8 mouse cellular contexts compared by ENCODE assay signal in the genomic region with DNA sequence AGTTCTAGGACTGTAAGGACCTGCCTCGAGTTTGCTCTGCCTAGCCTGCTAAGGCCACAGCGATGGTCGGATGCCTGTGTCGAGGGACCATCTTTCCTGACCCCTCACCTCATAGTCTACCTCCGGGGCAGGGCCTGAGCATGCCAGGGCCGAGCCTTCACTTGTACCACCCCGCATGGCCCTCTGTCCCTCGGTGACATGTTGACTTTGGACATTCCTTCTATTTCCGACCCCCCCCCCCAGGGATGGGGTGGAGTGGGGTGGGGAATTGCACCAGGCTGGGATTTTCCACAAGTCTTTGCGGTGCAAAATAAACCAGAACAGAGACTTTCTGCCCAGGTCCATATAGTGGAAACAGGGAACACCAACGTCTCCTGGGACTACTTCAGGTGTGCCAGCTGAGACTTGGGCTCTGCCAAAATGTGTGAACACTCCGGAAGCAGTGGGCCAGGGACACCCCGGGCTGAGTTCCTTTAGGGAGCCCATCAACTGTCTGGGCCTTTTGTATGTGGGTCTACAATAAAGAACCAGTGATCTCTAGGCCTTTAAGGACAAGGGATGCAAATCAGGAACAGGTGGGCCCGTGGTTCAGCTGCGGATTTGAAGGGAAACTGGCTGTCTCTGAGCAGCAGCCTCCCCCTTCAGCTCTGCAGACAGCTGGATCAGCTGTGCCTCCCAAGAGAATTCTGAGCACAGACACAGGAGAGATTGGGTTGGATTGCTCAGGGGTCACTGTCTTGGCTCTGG. TPM values are rescaled to one million over a fixed set of nuclear protein-coding genes. Genes with fewer than 3 reads are reported as not detected.
DNase-seq lines count a peak whose midpoint lies in the region; ATAC-seq and TF ChIP-seq lines count a peak whose summit lies in the region.

No protein-coding gene starts in this region.

- no peaks in the 10 kb centered on the region; the same call in 1 of the 2 replicates for H3K9me3 ChIP-seq in heart, embryonic 10.5 days
- H3K9me3 ChIP-seq in CH12.LX (replicated peaks; ENCODE audit: low read length), result peaks cover 6% of the 10 kb centered on the region
- H3K9me3 ChIP-seq in limb, embryonic 14.5 days (ENCODE audit: control insufficient read depth, low read length), result no peaks in the 10 kb centered on the region
- no peaks in the 10 kb centered on the region for H3K9me3 ChIP-seq in stomach, embryonic 16.5 days (replicated peaks; ENCODE audit: control insufficient read depth, low read length)

- peak overlapping the region; percentile 88 for H3K27ac ChIP-seq in heart, embryonic 10.5 days
- peak overlapping the region; percentile 32; the same call in 1 of the 2 replicates for H3K27ac ChIP-seq in CH12.LX (ENCODE audit: insufficient read depth, low read depth)
- H3K27ac ChIP-seq in limb, embryonic 14.5 days (replicated peaks; ENCODE audit: low read depth, low read length), result no peak overlapping the region
- H3K27ac ChIP-seq in stomach, embryonic 16.5 days (ENCODE audit: low read length), result no peak overlapping the region

- TF ChIP-seq EP300 in CH12.LX (IDR thresholded peaks at IDR 0.05; ENCODE audit: low read length), result peak; percentile 40; the same call in 1 of the 2 replicates

- TF ChIP-seq POLR2A in CH12.LX (IDR thresholded peaks at IDR 0.05; ENCODE audit: low read depth, low read length), result no peak
- TF ChIP-seq POLR2A in limb, embryonic 14.5 days (IDR thresholded peaks at IDR 0.05; ENCODE audit: borderline replicate concordance, extremely low read depth, insufficient read depth, insufficient read length), result no peak

- no peaks in the 10 kb centered on the region for H3K36me3 ChIP-seq in heart, embryonic 10.5 days
- H3K36me3 ChIP-seq in CH12.LX (replicated peaks in 1 of 2; ENCODE audit: control insufficient read depth in 1 of 2, insufficient read depth in 1 of 2, low read length in 1 of 2), result no peaks in the 10 kb centered on the region
- no peaks in the 10 kb centered on the region for H3K36me3 ChIP-seq in limb, embryonic 14.5 days (ENCODE audit: control insufficient read depth, insufficient read depth, low read length)
- no peaks in the 10 kb centered on the region for H3K36me3 ChIP-seq in stomach, embryonic 16.5 days (ENCODE audit: control insufficient read depth, insufficient read depth, low read length)

- H3K79me2 ChIP-seq in CH12.LX (replicated peaks; ENCODE audit: control insufficient read depth, extremely low read depth, insufficient read depth, poor library complexity, severe bottlenecking), result no peaks in the 10 kb centered on the region

- WGBS in heart, embryonic 10.5 days, result 23% methylated on average over 15 of the region's 15 CpGs
- WGBS in limb, embryonic 14.5 days, result 17% methylated on average over 11 of the region's 15 CpGs
- 27% methylated on average over 15 of the region's 15 CpGs for WGBS in stomach, embryonic 16.5 days

- in situ Hi-C loops in CH12.LX (cut with MboI; ENCODE audit: low pct_ligation_motif_present, low pct_unique_long_range_greater_than_20kb, low sequenced_read_pairs), result loop anchor here (25.0 kb wide), 2 partner anchors 326 to 526 kb away; partner anchors contain the start of genes Barx1 and Phf2

- peak overlapping the region; percentile 79 for H3K4me3 ChIP-seq in heart, embryonic 10.5 days
- H3K4me3 ChIP-seq in CH12.LX (replicated peaks in 1 of 3; ENCODE audit: low read depth in 2 of 3, low read length in 2 of 3, poor library complexity in 1 of 3), result peak overlapping the region; percentile 66 to 85 (median 70)
- H3K4me3 ChIP-seq in limb, embryonic 14.5 days (replicated peaks; ENCODE audit: low read length), result peak overlapping the region; percentile 84
- H3K4me3 ChIP-seq in stomach, embryonic 16.5 days (replicated peaks; ENCODE audit: low read length), result peak overlapping the region; percentile 91

- ATAC-seq in erythroid progenitor cell, adult 5-6 weeks (replicated peaks; ENCODE audit: low FRiP score, poor library complexity, severe bottlenecking), result peak; percentile 15; the same call in 1 of the 2 replicates
- ATAC-seq in limb, embryonic 14.5 days (ENCODE audit: low FRiP score, low read depth), result no peak
- ATAC-seq in stomach, embryonic 16.5 days (ENCODE audit: insufficient read depth, low FRiP score), result no peak

- intact Hi-C loops in heart, postnatal 36 days (cut with DNase I), result loop anchor here (5.0 kb wide), 1 partner anchor 321 kb away; no protein-coding TSS in a partner anchor

- no peak overlapping the region; the same call in 1 of the 2 replicates for H3K9ac ChIP-seq in CH12.LX (ENCODE audit: insufficient read depth, low read depth)
- H3K9ac ChIP-seq in limb, embryonic 14.5 days (ENCODE audit: low read depth, low read length, severe bottlenecking), result peak overlapping the region; percentile 67
- H3K9ac ChIP-seq in stomach, embryonic 16.5 days (ENCODE audit: low read length), result peak overlapping the region; percentile 85

- H3K4me1 ChIP-seq in heart, embryonic 10.5 days, result peaks cover 64% of the 10 kb centered on the region
- H3K4me1 ChIP-seq in CH12.LX (ENCODE audit: control insufficient read depth in 1 of 2, insufficient read depth in 2 of 2), result peaks cover 28 to 62% of the 10 kb centered on the region in 2 experiments
- peaks cover 28% of the 10 kb centered on the region for H3K4me1 ChIP-seq in limb, embryonic 14.5 days (ENCODE audit: control insufficient read depth, insufficient read depth, low read length)
- peaks cover 42% of the 10 kb centered on the region for H3K4me1 ChIP-seq in stomach, embryonic 16.5 days (ENCODE audit: control insufficient read depth, insufficient read depth, low read length)

- TF ChIP-seq CTCF in CH12.LX (conservative IDR thresholded peaks at IDR 0.05 in 1 of 2, IDR thresholded peaks at IDR 0.05 in 1 of 2; ENCODE audit: low read depth in 2 of 2, low read length in 2 of 2), result no peak

- dilution Hi-C loops in CH12.LX (cut with MboI; ENCODE audit: extremely low pct_ligation_motif_present, extremely low pct_unique_long_range_greater_than_20kb, low sequenced_read_pairs), result no loop called here

- no peaks in the 10 kb centered on the region for H3K27me3 ChIP-seq in heart, embryonic 10.5 days (ENCODE audit: insufficient read depth, poor library complexity, severe bottlenecking)
- H3K27me3 ChIP-seq in CH12.LX (replicated peaks), result no peaks in the 10 kb centered on the region
- no peaks in the 10 kb centered on the region for H3K27me3 ChIP-seq in limb, embryonic 14.5 days (ENCODE audit: control insufficient read depth, insufficient read depth, low read length)
- no peaks in the 10 kb centered on the region for H3K27me3 ChIP-seq in stomach, embryonic 16.5 days (ENCODE audit: control insufficient read depth, insufficient read depth, low read length)

- peak overlapping the region; percentile 91 for H3K4me2 ChIP-seq in CH12.LX (ENCODE audit: insufficient read depth, low read depth, poor library complexity, severe bottlenecking)
- peak overlapping the region; percentile 99 for H3K4me2 ChIP-seq in limb, embryonic 14.5 days (replicated peaks; ENCODE audit: low read depth, low read length, severe bottlenecking)
- H3K4me2 ChIP-seq in stomach, embryonic 16.5 days (ENCODE audit: low read depth, low read length), result peak overlapping the region; percentile 99

- no peak for DNase-seq in heart, embryonic 10.5 days (ENCODE audit: low spot score)
- DNase-seq in heart, postnatal 36 days, result no peak
- DNase-seq in CH12.LX (ENCODE audit: extremely low read depth), result peak; percentile 70
- DNase-seq in limb, embryonic 14.5 days (ENCODE audit: low spot score), result peak; percentile 7
- no peak for DNase-seq in left cerebral cortex, adult 9 months (ENCODE audit: low spot score in 2 of 2)
- DNase-seq in ovary, postnatal 14 days (ENCODE audit: low spot score), result no peak

- TF ChIP-seq RAD21 in CH12.LX (IDR thresholded peaks at IDR 0.05; ENCODE audit: low read depth, low read length), result no peak

TF ChIP-seq in CH12.LX, 34 proteins besides CTCF, POLR2A, EP300 and RAD21 (continues in another document):
- TF ChIP-seq SMC3 (IDR thresholded peaks at IDR 0.05; ENCODE audit: low read depth, low read length) (no peak), HCFC1 (IDR thresholded peaks at IDR 0.05; ENCODE audit: low read depth, low read length) (no peak)

RNA-seq across cellular contexts. Expression of gene Ninj1, which starts 1.1 kb away (rescaled TPM):
- polyA plus RNA-seq in heart, embryonic 10.5 days (2016; fragmentation: Nextera tagmentation; extraction: Ambion mirVana), result 51.3 and 55.3 TPM in 2 replicates
- total RNA-seq in heart, postnatal 36 days (2021), result 100 to 1,000 TPM; 110 to 136 TPM
- 12.7 and 14.2 TPM in 2 replicates for total RNA-seq in CH12.LX (2012; rRNA removed)
- total RNA-seq in CH12.LX (2014; rRNA removed), result 18.8 and 21.2 TPM in 2 replicates
- 24.9 and 25.2 TPM in 2 replicates for polyA plus RNA-seq in CH12.LX (2012; ENCODE audit: insufficient read length, low read depth)
- 27.2 and 40.7 TPM in 2 replicates for total RNA-seq in erythroid progenitor cell, adult 5-6 weeks (2015; ENCODE audit: low replicate concordance)
- 0.76 and 4.6 TPM in 2 replicates for total RNA-seq in erythroid progenitor cell, adult 5-6 weeks (2017; ENCODE audit: low replicate concordance)
- polyA plus RNA-seq in limb, embryonic 14.5 days (2012; rRNA removed), result 67.4 and 81.1 TPM in 2 replicates
- 60.2 and 61.5 TPM in 2 replicates for polyA plus RNA-seq in limb, embryonic 14.5 days (2014; fragmentation: Nextera tagmentation; extraction: Ambion mirVana)
- 57.8 and 61.0 TPM in 2 replicates for polyA plus RNA-seq in stomach, embryonic 16.5 days (2015; fragmentation: Nextera tagmentation; extraction: Ambion mirVana)

RNA-seq across cellular contexts. Expression of gene Card19, which starts 27.4 kb away (rescaled TPM):
- polyA plus RNA-seq in heart, embryonic 10.5 days (2016; fragmentation: Nextera tagmentation; extraction: Ambion mirVana), result 52.7 and 64.6 TPM in 2 replicates
- 100 to 1,000 TPM; 152 to 164 TPM for total RNA-seq in heart, postnatal 36 days (2021)
- total RNA-seq in CH12.LX (2012; rRNA removed), result 4.9 and 5.2 TPM in 2 replicates
- 3.8 and 3.9 TPM in 2 replicates for total RNA-seq in CH12.LX (2014; rRNA removed)
- 5.7 and 9.3 TPM in 2 replicates for polyA plus RNA-seq in CH12.LX (2012; ENCODE audit: insufficient read length, low read depth)
- total RNA-seq in erythroid progenitor cell, adult 5-6 weeks (2015; ENCODE audit: low replicate concordance), result 3.2 and 17.6 TPM in 2 replicates
- 2.2 and 3.4 TPM in 2 replicates for total RNA-seq in erythroid progenitor cell, adult 5-6 weeks (2017; ENCODE audit: low replicate concordance)
- 71.3 and 93.1 TPM in 2 replicates for polyA plus RNA-seq in limb, embryonic 14.5 days (2012; rRNA removed)
- 67.1 and 71.4 TPM in 2 replicates for polyA plus RNA-seq in limb, embryonic 14.5 days (2014; fragmentation: Nextera tagmentation; extraction: Ambion mirVana)
- 55.7 and 56.4 TPM in 2 replicates for polyA plus RNA-seq in stomach, embryonic 16.5 days (2015; fragmentation: Nextera tagmentation; extraction: Ambion mirVana)

RNA-seq across cellular contexts. Expression of gene Wnk2, which starts 40.6 kb away (rescaled TPM):
- polyA plus RNA-seq in heart, embryonic 10.5 days (2016; fragmentation: Nextera tagmentation; extraction: Ambion mirVana), result 0.89 TPM in 2 replicates
- total RNA-seq in heart, postnatal 36 days (2021), result 10 to 100 TPM; 75.0 to 77.2 TPM
- total RNA-seq in CH12.LX (2012; rRNA removed), result 0.04 TPM in 1 of 2 replicates, not detected in the other
- total RNA-seq in CH12.LX (2014; rRNA removed), result not detected in 2 replicates
- not detected in 2 replicates for polyA plus RNA-seq in CH12.LX (2012; ENCODE audit: insufficient read length, low read depth)
- total RNA-seq in erythroid progenitor cell, adult 5-6 weeks (2015; ENCODE audit: low replicate concordance), result not detected in 2 replicates
- total RNA-seq in erythroid progenitor cell, adult 5-6 weeks (2017; ENCODE audit: low replicate concordance), result not detected in 2 replicates
- polyA plus RNA-seq in limb, embryonic 14.5 days (2012; rRNA removed), result 7.8 and 11.4 TPM in 2 replicates
- polyA plus RNA-seq in limb, embryonic 14.5 days (2014; fragmentation: Nextera tagmentation; extraction: Ambion mirVana), result 3.0 and 3.2 TPM in 2 replicates
- polyA plus RNA-seq in stomach, embryonic 16.5 days (2015; fragmentation: Nextera tagmentation; extraction: Ambion mirVana), result 3.3 and 3.4 TPM in 2 replicates

Comparison
In these comparisons a context has a peak if more than half of its experiments do, and no peak if none do; other contexts are left out.
1. DNase-seq: peak in CH12.LX (single experiment) and limb, embryonic 14.5 days (single experiment); none in heart, embryonic 10.5 days (single experiment), heart, postnatal 36 days (0 of 2), left cerebral cortex, adult 9 months (0 of 2) and ovary, postnatal 14 days (single experiment).
2. H3K27ac ChIP-seq: peak in heart, embryonic 10.5 days (single experiment) and CH12.LX (single experiment); none in limb, embryonic 14.5 days (single experiment) and stomach, embryonic 16.5 days (single experiment).
3. Peak in every context shown above with its lines, with median percentiles within 50 percentile points of each other: H3K4me3 ChIP-seq and H3K4me2 ChIP-seq.